Mouse (Mus musculus) gastrocnemius, postnatal 14 days (tissue): ENCODE results near the gene Lamtor5. TPM values are rescaled to one million over a fixed set of nuclear protein-coding genes. Genes with fewer than 3 reads are reported as not detected.
"Not testable (repeated sequence)": the region's sequence is repeated elsewhere in the genome, so short reads cannot be mapped to it uniquely, and the experiment has no call there.

Experiments
- DNase-seq: peaks from one replicate; pipeline ENCODE4 v3.0.0; 2021; ENCODE audit warnings: mixed read lengths
- intact Hi-C: fragments of 180-260 bp; cut with DNase I; formaldehyde crosslinking; loops from one replicate; pipeline ENCODE4 v1.15.1; 2025; ENCODE audit warnings: low total_unique reads
- total RNA-seq, 2 experiments: library from RNA; stranded (reverse); gene quantifications; 2 replicates each; pipeline ENCODE4 v1.2.3; 2021

Lamtor5 gene
- total RNA-seq, 2 experiments from 2014 or later = 46.8 to 53.2 TPM

GRCm38 (mm10) chr3:107260956-107261850, 17.5 kb upstream of the Lamtor5 start:
- peak; percentile 48 for DNase-seq
- intact Hi-C loops = no loop called here

GRCm38 (mm10) chr3:107261851-107262165, 16.9 kb upstream of the Lamtor5 start:
- intact Hi-C loops = no loop called here
- DNase-seq = no peak

DNA sequence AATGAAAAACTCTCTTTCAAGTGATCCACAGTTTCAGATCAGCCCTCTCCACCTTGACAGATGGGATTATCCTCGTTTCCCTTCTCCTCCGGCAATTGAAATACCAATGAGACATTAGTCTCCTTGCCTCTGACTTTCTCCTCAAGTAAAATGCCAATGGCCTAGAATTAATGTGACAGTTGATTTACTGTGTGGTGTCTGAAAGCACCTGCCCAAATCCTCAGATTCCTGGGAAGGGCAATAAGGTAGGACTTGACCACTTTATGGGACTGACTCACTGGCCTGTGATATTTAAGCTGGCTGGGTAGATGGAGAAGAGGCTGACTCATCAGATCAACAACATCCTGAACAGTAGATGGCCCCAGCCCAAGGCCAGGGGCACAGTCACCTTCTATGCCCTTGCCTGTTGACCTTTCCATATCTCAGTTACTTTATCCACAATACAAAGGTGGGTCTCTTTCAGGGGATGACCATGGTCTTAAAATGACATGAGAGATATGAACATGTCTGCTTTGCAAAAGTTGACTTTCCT, 11.8 kb upstream of the Lamtor5 start:
- intact Hi-C loops = no loop called here
- DNase-seq = no peak

DNA sequence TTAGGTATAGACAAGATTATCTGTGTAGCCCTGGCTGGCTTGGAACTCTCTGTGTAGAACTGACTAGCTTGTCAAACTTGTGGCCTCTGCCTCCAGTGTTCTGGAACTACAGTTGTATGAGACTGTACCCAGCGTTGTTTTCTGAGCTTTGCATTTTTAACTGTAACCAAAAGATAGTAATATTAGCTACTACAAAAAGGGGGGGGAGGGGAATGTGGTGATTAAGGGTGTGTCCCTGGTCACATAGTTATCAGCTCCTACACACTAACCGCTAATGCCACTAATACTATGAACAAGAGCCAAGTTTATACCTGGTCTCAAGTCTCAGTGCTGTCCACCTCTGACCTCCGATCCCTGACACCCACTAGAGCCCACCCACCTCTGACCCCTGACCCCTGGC, 6.2 kb upstream of the Lamtor5 start:
- intact Hi-C loops = loop anchor here (2.0 to 5.0 kb wide), 2 partner anchors 36 to 200 kb away; no protein-coding TSS in a partner anchor
- DNase-seq = no peak

GRCm38 (mm10) chr3:107273820-107274219, 4.8 kb upstream of the Lamtor5 start:
- DNase-seq = peak; percentile 47
- intact Hi-C loops = loop anchor here (2.0 to 5.0 kb wide), 2 partner anchors 37 to 198 kb away; no protein-coding TSS in a partner anchor

DNA sequence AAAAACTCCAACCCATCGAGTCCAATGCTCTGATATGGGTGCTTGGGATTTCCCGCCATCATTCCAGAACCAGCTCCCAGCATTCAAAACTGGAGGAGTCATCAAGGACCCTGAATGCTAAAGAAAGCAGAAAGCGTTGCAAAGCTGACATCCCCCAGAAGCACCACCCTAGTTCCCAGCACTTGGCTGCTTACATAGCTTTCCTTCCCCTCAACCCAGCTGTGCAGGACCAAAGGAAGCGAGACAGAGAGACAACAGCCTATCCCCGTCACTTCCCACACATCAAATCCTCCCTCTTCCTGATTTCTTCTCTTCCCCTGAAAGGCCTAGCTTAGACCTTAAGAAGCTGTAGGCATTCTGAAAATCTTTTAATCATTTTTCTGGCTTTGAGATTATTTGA, 3.3 kb upstream of the Lamtor5 start:
- intact Hi-C loops = no loop called here
- DNase-seq = no peak

- intact Hi-C loops = no loop called here
- no peak for DNase-seq
Measured at GRCm38 (mm10) chr3:107275996-107276395, 2.7 kb upstream of the Lamtor5 start.

- no peak for DNase-seq
- intact Hi-C loops = no loop called here
Measured at GRCm38 (mm10) chr3:107276626-107277025, 2.0 kb upstream of the Lamtor5 start.

- intact Hi-C loops = no loop called here
Measured at GRCm38 (mm10) chr3:107286123-107286522, 7.5 kb downstream of the Lamtor5 start.

DNA sequence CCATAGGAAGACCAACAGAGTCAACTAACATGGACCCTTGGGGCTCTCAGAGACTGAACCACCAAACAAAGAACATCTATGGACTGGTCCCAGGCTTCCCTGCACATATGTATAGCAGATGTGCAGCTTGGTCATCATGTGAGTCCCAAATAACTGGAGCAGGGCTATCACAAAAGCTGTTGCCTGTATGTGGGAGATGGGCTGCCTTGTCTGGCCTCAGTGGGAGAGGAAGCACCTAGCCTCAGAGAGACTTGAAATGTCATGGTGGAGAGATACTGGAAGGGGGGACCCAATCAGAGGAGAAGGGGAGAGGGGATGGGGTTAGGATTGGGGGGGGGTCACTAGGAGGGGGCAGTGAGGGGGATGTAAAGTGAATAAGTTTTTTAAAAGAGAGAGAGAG, 8.7 kb downstream of the Lamtor5 start:
- intact Hi-C loops = no loop called here
- no peak for DNase-seq

More at GRCm38 (mm10) chr3:107286123-107286522, 7.5 kb downstream of the Lamtor5 start:
- no peak for DNase-seq

GRCm38 (mm10) chr3:107290764-107291381, 12.2 kb downstream of the Lamtor5 start, which contains the start of gene Slc16a4:
Gene Slc16a4, plus strand, starts transcription at chr3:107291230.
- intact Hi-C loops = no loop called here
- DNase-seq = peak; percentile 9

DNA sequence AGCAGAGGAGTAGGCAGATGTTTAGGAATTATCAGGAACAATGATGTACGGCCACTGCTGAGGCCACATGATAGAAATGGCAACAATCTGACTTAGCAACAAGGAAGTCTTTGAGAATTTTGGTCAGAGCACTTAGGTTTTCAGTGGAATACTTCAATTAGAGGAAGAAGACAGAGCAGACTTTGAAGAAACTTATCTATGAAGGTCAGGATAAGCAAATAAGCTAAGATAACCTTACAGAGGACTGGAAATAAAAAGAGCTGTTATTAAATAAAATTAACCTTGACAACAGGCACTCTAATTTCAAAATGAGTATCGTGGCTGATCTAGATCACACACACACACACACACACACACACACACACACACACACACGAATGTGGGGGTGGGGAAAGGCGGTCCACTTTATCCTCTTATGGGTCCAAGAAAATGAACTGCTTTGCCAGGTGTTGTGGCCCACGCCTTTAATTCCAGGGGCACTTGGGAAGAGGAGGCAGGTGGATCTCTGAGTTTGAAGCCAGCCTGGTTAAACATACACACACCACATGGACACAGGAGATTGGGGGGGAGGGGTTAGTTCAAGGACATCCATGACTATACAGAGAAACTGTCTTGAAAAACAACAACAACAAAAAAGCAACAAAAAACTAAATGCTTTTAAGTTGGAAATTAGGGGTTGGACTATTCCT, 17.2 kb downstream of the Lamtor5 start:
- intact Hi-C loops = no loop called here

GRCm38 (mm10) chr3:107296917-107297316, 18.3 kb downstream of the Lamtor5 start:
- intact Hi-C loops, DNase-seq: not testable (repeated sequence)

More for the DNA sequence above, 17.2 kb downstream of the Lamtor5 start:
- DNase-seq = no peak

DNA sequence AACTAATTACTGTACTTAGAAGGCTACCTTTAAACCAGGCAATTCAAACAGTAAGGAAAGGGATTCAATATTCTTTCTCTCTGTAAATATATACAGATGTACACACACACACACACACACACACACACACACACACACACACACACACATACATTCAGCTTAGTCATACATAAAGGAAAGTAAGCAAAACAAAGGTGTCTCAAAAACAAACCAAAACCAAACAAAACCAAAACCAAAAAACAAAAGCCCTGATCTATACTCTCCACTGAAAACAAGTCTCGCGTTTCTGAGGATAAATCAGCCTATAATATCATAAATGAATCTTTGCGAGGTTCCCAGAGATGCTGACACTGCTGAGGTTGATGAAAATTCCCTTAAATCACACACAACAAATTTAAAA, 38.7 kb downstream of the Lamtor5 start:
- DNase-seq = no peak
- intact Hi-C loops = no loop called here

- DNase-seq = no peak
- intact Hi-C loops = no loop called here
Measured at GRCm38 (mm10) chr3:107321141-107321540, 42.5 kb downstream of the Lamtor5 start.

- no peak for DNase-seq
- intact Hi-C loops = no loop called here
Measured at GRCm38 (mm10) chr3:107321776-107322175, 43.1 kb downstream of the Lamtor5 start.

DNA sequence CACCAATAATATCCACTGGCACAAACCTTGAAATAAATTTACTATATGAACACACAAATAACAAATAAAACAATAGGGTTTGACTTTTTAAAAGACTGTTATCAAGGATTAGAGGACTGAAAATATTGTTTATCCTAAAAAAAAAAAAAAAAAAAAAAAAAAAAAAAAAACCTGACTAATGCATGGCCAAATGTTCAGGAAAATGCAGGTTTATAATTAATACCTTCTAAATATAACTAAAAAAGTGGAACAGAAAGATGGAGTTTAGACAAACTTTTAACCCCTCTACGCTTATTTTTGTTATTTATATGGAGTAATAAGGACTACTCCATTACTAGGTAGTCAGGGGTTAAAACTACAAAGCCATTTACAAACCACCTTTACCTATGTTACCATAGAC, 47.8 kb downstream of the Lamtor5 start:
- intact Hi-C loops = no loop called here
- no peak for DNase-seq

DNA sequence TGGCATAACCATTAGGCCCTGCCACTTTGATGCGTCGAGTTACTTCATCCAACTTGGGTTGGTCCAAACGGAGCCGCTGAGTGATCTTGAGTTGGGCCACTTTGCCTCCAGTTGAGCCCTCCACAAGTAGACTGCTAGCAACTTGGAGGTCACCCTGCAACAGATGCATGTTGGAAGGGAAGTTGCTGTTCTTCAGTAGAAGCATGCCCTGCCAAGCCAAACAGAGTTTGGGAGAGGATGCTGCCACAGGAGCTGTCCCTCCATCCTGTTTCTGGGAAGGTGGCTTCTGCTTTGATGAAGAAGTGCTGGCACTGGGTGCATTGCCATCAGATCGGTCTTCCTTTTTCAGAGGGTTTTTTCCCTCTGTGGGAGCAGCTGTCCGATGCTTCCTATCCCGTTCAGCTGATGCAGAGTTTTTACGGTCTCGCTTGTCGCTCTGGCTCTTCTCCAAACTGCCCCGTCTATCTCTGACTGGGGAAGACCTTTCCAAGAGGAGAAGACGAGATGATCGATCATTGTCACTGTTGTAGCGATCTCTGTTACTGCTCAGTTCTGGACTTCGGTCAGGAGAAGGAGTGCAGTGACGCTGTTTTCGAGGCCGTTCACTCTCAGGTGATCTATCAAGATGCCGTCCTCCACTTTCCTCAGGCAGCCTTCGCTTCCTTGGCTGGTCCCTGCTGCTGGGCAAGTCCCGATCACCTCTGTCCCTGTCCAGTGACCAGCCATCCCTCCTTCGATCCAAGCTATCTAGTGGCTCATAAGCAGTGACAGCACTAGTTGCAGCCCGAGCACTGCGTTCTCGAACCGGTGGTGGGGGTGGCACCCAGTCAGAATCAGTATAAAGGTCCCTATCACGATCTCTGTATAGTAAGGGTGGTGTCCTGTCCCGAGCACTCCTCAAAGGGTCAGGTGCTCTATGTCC, 52.1 kb downstream of the Lamtor5 start:
- intact Hi-C loops = no loop called here
- no peak for DNase-seq

- intact Hi-C loops = no loop called here
Measured at GRCm38 (mm10) chr3:107331746-107332126, 53.1 kb downstream of the Lamtor5 start.

More at GRCm38 (mm10) chr3:107331746-107332126, 53.1 kb downstream of the Lamtor5 start:
- DNase-seq = no peak
